Mouse (Mus musculus) embryo, embryonic 10.5 days (tissue): ENCODE data around the gene Eef1akmt2.

Experiments used
- DNase-seq: peaks from one replicate; pipeline ENCODE4 v3.0.0-alpha.2; 2015; ENCODE audit warnings: low spot score

Gene Eef1akmt2

DNA sequence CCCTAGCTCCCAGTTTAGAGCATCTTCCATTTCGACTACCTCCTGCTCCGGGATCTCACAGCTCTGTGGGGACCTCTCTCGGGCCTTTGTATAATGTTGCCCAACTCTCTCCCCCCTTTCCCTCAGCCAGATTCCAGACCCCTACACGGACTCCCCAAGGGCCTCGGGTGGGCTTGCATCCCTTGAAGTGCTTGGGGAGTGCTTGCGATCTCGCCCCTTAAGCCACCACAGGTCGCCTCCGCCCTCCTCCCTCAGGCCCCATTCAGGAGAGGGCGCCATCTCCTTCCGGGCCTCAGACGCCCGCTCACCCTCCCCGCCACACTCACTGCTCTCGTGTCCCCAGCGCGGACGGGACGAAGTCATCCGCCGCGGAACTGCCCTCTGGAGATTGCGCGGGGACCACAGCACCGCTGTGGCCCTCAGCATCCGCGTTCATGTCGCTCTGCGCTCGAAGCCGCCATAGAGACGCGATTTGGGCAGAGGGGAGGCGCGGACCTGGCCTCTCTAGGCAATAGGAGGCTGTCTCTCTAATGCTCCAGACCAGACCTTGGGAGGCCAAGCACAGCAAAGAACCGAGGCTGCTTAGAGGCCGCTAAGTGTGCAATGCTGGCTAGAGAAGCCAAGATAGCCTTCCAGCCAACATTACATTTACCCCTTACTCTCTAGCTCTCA lies at the start of gene Eef1akmt2:
TSS of gene Eef1akmt2 (minus strand) at position 501 of the 672 bp plus-strand sequence.
- peak; percentile 91 for DNase-seq

DNA sequence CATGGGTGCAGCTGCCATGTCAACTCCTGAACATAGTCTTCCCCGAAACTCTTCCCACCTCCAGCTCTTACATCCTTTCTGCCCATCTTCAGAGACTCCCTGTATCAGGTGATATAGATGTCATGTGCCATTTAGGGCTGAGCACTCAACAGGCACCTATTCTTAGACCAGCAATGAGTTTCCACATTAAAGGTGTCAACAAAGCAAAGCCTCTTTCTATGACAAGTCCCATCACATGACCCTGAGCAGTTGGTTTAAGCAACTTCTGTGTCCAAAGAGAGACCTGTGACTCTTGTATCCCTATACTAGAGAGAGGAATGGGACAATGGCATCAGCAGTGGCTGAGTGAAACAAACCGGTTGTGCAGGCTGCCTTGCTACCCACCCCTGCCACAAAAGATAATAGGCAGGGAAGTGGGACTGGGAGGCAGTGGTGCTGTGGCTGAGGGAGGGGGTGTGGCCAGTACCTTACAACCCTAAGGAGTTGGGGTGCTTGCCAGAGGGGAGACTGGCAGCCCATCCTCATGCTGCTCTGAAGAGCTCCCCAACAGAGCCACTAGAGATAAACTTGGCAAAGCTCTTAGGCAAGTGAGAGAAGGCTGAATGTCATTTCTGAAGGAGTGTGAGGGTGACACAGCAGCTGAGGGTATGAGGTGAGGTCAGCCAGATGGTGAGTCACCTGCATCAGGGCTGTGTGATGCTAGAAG lies 48.5 kb upstream of the Eef1akmt2 start:
- no peak for DNase-seq

DNA sequence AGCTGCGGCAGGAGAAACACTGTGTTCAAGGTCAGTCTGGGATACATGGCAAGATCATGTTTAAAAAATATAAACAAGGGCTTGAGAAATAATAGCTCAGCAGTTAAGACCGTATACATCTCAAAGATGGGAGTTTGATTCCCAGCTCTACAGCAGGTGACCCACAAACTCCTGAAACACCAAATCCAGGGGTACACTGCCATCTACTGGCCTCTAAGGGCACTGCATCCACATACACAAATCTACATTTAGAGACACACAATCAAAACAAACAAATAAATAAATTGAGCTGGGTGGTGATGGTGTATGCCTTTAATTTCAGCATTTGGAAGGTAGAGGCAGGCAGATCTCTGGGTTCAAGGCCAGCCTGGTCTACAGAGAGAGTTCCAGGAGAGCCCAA lies 45.8 kb upstream of the Eef1akmt2 start:
- peak; percentile 28 for DNase-seq

DNA sequence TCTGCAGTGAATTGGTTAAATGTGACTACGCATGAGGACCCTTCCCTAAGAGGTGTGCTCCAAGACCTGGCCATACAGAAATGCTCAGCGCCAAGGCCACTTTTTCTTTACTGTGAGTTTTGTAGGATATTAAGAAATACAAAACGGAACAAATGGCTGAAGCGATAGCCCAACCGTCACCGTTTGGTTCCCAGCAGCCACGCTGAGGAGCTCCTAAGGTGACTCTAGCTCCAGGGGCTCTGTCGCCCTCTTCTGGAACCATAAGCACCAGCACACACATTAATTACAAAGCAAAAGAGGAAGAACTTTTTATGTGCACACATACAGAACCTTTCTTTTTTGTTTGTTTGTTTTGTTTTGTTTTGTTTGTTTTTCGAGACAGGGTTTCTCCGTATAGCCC lies 44.8 kb upstream of the Eef1akmt2 start:
- DNase-seq: no peak

DNA sequence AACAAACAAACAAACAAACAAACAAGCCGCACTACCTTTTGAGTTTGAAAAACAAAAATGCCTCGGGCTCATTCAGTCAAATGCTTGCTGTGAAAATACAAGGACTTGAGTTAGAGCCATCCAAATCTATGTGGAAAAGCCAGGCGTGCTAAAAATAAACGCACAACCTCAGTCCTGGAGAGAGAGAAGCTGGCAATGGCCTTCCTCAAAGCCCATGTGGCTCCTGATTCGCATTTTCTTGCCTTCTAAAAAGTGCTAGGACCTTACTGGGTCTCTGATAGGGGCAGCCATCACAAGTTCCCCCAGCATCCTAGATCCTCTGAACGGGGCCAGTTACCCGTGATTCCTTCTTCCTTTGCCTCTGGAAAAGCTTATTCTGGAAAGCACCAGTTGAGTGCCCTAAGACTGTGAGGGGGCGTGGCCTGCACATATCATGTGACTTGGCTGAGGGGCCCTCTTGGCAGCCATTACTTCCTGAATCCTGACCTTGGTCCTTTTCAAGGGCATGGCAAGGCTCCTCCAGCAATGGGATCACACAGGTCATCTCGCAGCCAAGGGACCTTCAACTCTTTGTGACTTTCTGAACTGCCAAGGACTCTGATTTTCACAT lies 43.8 kb upstream of the Eef1akmt2 start:
- DNase-seq: no peak

DNA sequence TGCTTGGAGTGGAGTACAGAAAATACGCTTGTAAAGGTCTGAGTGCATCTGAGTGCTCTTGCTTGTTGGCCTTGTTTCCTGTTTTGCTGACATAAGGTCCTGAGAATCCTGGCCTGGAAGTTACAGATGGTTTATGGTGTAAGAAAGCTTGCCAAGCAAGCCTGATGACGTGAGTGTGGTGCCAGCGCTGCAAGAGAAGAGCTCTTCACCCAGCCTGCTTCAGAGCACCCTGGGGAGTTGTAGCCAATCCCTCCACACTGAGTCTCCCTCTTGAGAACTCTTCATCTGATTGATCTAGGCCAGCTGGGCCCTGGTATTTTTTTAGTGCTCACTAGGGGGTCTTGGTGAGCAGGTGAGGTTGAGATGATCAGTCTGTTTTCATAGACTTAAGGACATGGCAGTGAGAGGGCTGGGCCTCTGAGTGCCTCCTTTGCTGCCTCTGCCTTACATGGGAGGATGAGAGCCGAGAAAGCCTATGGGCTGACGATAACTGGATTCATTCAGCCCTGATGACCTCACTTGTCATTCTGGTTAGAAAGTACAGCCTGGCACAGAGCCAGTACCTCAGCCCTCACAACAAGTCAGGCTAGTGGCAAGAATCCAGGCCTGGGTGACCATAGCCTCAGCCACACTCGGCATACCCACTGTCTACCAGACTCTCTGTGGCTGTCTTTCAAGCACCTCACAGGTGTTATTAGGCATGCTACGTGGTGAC lies 42.5 kb upstream of the Eef1akmt2 start:
- no peak for DNase-seq

DNA sequence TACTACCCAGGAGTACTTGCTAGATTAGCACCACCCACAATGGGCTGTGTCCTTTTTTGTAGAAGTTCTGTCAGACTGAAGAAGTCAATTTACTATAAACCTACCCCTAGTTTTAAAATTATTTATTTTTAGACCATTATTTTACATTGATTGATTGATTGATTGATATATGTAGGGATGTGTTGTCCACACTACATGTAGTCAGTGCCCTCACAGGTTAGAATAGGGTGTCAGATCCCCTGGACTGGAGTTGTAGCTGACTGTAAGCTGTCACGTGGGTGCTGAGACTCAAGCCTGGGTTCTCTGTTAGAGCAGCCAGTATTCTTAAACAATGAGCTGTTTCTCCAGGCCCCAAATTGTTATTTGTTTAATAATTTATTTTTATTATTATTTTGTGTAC lies 40.9 kb upstream of the Eef1akmt2 start:
- no peak for DNase-seq

DNA sequence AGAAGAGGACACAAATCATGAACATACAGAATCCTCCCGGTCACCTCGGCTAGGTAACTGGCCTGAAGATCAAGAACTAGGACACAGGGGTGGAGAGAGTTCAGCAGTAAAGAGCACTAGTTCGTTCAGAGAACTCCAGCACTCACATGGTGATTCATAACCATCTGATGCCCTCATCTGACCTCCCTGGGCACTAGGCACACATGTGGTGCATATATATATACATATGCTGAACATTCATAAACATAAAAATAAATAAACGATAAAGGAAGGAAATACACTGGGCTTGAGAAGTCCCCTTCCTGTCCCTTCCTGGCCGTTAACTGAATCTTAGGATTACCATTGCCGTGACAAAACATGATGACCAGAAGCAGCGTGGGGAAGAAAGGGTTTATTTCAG lies 40.3 kb upstream of the Eef1akmt2 start:
- no peak for DNase-seq

DNA sequence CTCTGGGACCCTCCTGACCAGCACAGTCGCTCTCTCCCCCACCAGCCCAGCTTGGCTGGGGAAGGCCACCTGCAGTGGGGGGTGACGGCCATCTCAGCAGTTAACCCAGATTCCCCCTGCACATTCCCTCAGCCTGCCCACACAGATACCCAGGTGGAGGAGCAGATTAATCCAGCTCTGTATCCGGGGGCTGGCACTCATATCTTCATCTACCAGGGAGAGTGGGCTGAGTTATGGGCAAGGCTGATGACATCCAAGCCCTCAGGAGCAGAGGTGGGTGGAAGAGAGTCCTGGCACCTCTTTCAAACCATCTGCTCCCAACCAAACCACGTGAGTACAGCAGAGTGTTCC lies 39.8 kb upstream of the Eef1akmt2 start:
- no peak for DNase-seq

DNA sequence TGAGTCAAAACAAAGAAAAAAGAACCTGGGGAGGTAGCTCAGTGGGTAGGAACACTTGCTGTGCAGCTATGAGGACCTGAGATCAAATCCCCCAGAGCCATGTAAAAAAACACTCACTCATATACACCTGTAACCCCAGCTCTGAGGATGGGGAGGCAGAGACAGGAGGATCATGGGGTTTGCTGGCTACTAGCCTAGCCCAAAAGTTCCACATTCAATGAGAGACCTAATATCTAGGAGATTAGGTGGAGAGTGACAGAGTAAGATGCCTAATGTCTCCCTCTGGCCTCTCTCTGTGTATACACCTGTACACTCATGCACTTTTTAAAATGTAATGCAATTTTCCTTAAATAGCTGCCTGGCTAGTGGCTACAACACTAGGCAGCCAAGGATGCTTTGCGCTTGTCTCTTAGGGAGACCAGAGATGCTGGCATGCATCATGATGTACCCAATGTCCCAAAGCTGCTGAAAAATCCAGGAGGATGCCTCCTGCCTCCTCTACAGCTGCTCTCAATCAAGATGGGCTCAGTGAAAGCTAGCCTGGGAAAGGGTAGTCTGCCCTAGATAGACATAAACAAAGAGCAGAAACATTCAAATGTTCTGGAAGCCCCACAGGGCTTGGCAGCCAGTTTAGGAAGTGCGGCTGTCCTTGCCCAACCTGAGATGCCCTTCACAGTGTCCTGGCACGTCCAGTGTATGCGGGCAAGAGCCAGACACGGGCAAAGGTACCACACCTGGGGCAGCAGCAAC lies 39.3 kb upstream of the Eef1akmt2 start:
- DNase-seq: no peak

DNA sequence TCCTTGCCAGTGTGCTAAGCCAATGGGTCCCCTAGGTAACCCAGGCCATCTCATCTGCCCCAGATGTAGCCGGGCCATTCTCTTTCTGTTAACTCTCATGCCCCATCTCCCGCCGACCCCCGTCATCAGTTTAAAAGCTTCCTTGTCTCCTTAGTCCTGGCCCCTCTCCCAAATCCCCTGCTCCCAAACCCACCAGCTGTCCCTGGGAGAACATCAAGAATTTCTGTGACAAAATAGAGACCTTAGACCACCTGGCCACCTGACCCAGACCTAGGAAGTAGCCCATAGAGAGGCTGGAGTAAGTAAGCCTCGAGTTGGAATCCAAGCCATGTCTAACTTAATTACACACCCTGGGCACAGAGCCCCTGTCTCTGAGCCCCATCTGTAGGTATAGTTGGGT lies 37.7 kb upstream of the Eef1akmt2 start:
- no peak for DNase-seq

DNA sequence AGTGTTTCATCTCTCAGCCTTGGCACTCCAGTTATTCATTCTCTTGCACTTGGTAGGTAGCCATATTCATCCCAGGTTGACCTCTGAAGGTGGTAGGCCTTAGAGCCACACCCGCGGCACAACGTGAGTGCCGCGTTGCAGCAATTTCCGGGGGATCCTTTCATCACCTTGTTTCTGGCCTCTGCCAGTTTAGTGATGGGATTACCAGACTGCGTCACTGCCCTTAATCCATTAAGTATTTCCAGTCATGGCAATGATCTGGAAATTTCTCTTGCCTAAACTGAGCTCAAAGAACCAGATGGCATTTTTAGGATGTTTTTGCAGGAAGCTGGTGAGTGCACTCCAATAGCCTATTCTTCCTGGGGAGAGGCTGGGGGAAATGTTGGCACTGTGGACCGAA lies 37.2 kb upstream of the Eef1akmt2 start:
- no peak for DNase-seq

DNA sequence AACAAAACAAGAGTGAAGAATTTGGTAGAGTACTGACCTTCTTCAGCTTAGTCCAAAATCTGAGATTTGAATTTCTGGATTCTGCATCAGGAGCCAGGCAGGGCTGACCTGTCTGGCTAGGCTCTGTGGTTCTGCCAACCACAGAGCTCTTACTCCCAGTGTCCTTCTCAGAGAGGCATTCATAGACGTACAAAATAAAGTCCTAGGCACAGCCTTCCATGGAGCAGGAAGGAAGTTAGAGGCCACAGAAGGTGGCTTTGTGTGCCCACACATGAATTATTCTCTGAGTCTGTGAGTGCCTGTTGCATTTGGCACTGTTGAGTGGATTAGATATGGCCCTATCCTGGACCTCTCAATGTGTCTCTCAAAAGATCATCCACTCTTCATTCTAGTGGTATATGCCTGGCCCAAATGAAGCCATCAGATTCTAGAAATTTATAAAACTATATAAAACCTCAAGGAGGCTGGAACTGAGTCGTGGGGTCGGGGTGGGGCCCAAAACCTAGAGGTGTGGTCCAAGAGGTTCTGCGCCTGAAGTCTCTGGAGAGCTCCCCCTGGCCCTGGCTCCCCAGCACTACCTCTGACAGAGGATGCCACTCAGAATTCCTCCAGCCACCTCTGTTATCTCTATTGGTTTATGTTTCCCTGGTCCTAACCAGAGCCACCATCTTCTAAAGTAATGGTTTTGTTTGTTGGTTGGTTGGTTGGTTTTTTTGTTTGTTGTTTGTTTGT lies 36.2 kb upstream of the Eef1akmt2 start:
- no peak for DNase-seq

DNA sequence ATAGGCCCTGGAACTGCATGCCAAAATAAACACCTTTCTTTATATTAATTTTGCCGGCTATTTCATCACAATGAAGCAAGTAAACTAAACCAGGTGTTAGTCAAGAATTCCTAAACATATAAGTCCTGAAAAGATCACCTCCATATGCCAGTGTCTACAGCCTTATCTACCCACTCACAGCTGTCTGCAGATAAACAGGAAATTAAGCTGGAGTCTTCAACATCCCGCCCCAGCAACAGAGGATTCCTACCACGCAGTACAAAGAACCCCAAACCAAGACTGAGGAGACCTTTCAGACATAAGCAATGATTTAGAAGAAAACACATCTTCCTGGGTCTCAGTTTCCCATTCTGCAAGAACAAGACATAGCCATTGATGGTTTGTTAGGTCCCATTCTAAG lies 35.6 kb upstream of the Eef1akmt2 start:
- no peak for DNase-seq

DNA sequence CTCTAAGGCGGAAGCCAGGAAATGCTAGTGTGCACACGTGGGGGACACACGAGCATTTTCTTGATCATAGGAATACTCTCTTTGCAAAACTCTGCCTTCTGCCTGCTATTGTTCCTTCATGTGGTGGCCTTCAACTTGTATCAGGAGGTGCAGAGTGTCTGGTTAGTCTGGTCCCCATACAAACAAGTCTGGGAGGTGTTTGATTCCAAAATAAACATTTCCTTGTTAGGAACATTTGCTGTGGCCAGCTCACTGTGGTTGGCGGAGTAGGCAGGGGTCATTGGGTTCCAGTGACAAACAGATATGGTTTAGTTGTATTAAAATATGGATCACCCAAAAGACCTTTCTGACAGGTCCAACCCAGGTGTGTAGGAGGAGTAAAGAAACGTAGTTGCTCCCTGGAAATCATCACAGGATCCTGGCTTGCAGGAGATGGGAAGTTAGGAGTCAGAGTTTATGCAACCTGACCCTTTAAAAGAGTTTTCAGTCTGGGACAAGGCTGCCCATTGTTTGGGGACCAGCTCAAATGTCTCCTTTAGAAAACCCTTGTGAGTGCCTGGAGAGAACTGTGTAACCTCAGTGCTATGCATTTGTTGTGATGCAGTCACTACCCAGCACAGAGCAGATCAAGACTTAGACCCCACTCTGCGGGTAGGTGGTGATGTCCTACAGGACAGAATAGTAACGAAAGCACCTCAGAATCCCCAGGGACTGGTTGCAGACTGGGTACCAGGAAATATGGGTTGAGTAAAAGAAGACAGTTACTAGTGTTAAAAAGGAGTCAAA lies 34.7 kb upstream of the Eef1akmt2 start:
- peak; percentile 26 for DNase-seq

DNA sequence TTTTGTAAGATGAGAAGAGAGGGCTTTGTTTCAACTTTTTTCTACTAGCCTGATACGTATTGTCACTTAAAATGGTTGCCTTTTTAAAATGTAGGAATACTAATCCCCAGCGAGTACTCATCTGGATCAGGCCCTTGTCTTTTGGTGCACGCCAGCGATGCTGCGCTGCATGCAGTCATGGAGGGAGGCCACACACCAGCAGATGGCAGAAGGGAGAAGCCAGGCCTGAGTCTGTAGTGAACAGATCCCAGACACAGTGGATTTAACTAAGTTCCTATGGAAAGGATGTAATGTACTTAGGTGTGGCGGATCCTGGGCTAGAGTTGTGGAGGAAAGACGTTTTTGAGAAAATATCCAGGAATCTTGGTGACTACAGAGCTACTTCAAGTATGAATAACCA lies 31.6 kb upstream of the Eef1akmt2 start:
- DNase-seq: no peak

DNA sequence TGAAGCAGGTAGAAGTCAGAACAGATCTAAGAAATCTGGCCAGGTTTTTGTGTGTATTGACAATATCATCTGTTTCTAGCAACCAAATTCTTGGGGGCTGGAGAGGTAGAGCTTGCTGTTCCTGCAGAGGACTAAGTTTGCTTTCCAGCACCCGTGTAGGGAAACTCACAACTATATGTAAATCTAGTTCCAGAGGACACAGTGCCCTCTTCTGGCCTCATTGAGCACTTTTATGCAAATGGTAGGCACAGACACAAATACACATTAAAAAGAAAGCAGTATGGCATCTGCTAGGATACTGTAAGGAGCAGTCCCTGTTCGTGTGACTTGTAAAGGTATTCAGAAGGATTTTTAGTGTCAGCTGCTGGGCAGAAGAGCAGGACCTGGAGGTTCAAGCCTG lies 29.9 kb upstream of the Eef1akmt2 start:
- peak; percentile 31 for DNase-seq

DNA sequence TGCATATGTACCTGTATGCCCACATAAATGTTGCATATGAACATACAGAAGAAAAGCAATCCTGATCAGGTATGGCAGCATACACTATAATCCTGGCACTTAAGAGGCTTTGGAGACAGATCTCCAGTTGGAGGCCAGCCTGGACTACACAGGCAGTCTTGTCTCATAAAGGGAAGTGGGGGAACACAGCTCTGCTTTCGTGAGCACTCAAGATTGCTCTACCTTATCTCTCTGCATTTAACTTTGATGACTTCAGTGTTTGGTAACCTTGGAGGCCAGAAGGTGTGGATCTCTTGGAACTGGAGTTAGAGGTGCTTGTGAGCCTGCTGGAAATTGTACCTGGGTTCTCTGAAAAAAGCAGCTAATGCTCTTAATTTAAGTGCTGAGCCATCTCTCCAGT lies 27.8 kb upstream of the Eef1akmt2 start:
- no peak for DNase-seq

DNA sequence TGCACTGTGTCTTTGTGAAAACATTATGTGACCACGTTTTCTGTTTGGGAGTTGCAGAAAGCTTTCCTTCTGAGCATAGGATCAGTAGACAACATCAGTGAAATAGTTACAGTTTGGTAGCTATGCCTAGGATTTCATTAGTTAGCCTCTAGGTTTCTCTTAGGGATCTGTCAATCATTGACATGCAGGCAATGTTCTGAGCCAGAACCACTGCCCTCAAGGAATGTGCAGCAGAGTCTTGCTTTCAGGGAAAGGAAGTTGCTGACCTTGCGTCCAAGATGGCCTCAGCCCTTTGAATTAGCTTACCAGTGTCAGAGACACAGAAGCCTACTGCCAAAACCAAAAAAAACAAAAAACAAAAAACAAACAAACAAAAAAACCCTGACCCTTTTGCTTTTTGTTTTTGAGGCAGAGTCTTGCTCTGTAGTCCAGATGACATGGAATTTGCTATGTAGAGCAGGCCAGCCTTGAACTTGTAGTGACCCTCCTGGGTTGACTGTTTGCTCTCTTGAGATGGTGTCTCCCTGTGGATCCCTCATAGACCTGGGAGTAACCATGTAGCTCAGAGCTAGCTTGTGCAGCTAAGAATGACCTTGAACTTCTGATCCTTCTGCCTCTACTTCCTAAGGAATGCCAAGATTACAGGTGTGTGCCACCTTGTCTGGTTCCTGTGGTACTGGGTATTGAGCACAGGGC lies 23.1 kb upstream of the Eef1akmt2 start:
- no peak for DNase-seq

DNA sequence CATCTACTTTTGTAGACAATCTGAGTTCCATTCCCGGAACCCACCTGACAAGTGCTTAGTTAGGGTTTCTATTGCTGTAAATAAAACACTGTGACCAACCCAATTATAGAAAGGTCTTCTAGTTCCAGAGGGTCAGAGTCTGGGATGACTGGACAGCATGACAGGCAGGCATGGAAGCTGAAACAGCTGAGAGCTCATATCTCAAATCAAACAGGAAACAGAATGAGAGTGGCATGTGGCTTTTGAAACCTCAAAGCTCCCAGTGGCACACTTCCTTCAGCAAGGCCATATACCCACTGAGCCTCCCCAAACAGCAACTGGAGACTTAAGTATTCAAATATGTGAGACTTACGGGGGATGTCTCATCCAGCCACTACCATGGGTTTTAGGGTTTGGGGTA lies 20.6 kb upstream of the Eef1akmt2 start:
- no peak for DNase-seq
